Mouse (Mus musculus): ENCODE measurements around the gene Fbxo2. TPM values are rescaled to one million over a fixed set of nuclear protein-coding genes. Genes with fewer than 3 reads are reported as not detected.

Fbxo2 gene
- polyA plus RNA-seq (2017; shearing (Covaris generic)): not detected

GRCm38 (mm10) chr4:148160436-148161390 lies at the start of gene Fbxo2, which contains the start of gene Fbxo44:
Fbxo2 (plus strand) TSS chr4:148160621.
Fbxo44 (minus strand) TSS chr4:148160482.

GRCm38 (mm10) chr4:148130133-148130532 lies 30.3 kb upstream of the Fbxo2 start, which contains the start of gene Mad2l2:
Mad2l2 (plus strand) TSS chr4:148130384.

GRCm38 (mm10) chr4:148130561-148131413 lies 29.6 kb upstream of the Fbxo2 start, which contains the start of gene Draxin:
Draxin (minus strand) TSS chr4:148130698.

GRCm38 (mm10) chr4:148151267-148152168 lies 8.9 kb upstream of the Fbxo2 start, which contains the start of gene Fbxo6:
Fbxo6 (minus strand) TSS chr4:148152140.

Other genes starting within 250 kb of the Fbxo2 start
- 9.9 TPM for gene Plod1, start 223.9 kb upstream of the Fbxo2 start, polyA plus RNA-seq (2017; shearing (Covaris generic))
- 3.3 TPM for gene 2510039O18Rik, start 219.7 kb upstream of the Fbxo2 start, polyA plus RNA-seq (2017; shearing (Covaris generic))
- not detected for gene Nppb, start 174.8 kb upstream of the Fbxo2 start, polyA plus RNA-seq (2017; shearing (Covaris generic))
- not detected for gene Nppa, start 159.9 kb upstream of the Fbxo2 start, polyA plus RNA-seq (2017; shearing (Covaris generic))
- gene Clcn6, start 121.8 kb upstream of the Fbxo2 start, polyA plus RNA-seq (2017; shearing (Covaris generic)): 10.0 TPM
- gene Mthfr, start 121.5 kb upstream of the Fbxo2 start, polyA plus RNA-seq (2017; shearing (Covaris generic)): 20.9 TPM
- gene Agtrap, start 72.6 kb upstream of the Fbxo2 start, polyA plus RNA-seq (2017; shearing (Covaris generic)): 26.0 TPM
- gene Mad2l2, start 30.2 kb upstream of the Fbxo2 start, polyA plus RNA-seq (2017; shearing (Covaris generic)): 53.9 TPM
- gene Draxin, start 29.9 kb upstream of the Fbxo2 start, polyA plus RNA-seq (2017; shearing (Covaris generic)): not detected
- gene Fbxo6, start 8.5 kb upstream of the Fbxo2 start, polyA plus RNA-seq (2017; shearing (Covaris generic)): 52.8 TPM
- 4.2 TPM for gene Fbxo44, start 139 bp upstream of the Fbxo2 start, polyA plus RNA-seq (2017; shearing (Covaris generic))
- not detected for gene Disp3, start 127.3 kb downstream of the Fbxo2 start, polyA plus RNA-seq (2017; shearing (Covaris generic))

All from CD4-positive, CD25-positive, alpha-beta regulatory T cell, adult 9 weeks (primary cell).